Mouse (Mus musculus): ENCODE data around the gene Galntl5.
"Not testable (repeated sequence)": the region's sequence is repeated elsewhere in the genome, so short reads cannot be mapped to it uniquely, and the experiment has no call there.

Gene Galntl5

GRCm38 (mm10) chr5:25181004-25181531 lies at the start of gene Galntl5:
Gene Galntl5 (plus strand): TSS chr5:25181460.
- no peak for DNase-seq (ENCODE audit: low read depth, low spot score)

GRCm38 (mm10) chr5:25146705-25147104 lies 34.6 kb upstream of the Galntl5 start:
- no peak for DNase-seq (ENCODE audit: low read depth, low spot score)

- no peak for DNase-seq (ENCODE audit: low read depth, low spot score)
Observed at GRCm38 (mm10) chr5:25149331-25149965, 31.8 kb upstream of the Galntl5 start.

- no peak for DNase-seq (ENCODE audit: low read depth, low spot score)
Observed at GRCm38 (mm10) chr5:25153491-25153890, 27.8 kb upstream of the Galntl5 start.

DNA sequence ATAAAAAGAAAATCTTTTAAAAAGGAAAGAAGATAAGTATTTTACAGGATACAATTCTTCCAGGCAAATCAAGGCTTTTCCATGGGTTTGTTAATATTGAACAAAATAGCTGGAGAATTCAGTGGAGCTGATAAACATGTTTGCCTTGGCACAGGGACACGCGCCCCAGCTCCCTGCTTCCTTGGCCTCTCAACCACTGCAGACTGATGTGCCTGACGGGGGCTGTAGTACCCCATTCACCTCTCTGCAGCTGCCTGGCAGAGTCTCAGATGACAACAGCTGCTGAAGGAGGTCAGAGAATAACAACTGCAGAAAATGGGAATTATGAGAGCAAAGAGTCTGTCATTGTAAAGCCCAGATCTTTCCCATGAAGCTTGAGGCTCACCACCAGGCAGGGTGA lies 27.3 kb upstream of the Galntl5 start:
- DNase-seq (ENCODE audit: low read depth, low spot score), result no peak

- no peak for DNase-seq (ENCODE audit: low read depth, low spot score)
Observed at GRCm38 (mm10) chr5:25154823-25155222, 26.4 kb upstream of the Galntl5 start.

DNA sequence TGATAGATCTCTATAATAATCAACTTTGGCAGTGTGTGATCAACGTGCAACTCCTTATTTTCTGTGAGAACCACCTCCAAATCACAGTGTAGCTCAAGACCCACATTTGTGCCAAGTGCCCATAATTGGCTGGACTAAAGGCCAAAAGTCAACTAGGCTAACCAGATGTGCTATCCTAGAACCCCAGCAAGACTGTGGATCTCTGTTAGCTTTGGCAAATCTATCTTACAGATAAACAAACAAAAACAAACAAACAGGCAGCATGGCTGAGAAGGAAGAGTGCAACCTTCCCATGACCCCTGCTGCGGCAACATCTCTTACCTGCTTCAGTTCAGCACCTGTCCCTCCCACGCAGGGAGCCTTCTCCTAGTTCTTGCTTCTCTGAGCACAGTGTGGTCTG lies 25.9 kb upstream of the Galntl5 start:
- DNase-seq (ENCODE audit: low read depth, low spot score), result no peak

- DNase-seq (ENCODE audit: low read depth, low spot score), result no peak
Observed at GRCm38 (mm10) chr5:25157136-25157535, 24.1 kb upstream of the Galntl5 start.

DNA sequence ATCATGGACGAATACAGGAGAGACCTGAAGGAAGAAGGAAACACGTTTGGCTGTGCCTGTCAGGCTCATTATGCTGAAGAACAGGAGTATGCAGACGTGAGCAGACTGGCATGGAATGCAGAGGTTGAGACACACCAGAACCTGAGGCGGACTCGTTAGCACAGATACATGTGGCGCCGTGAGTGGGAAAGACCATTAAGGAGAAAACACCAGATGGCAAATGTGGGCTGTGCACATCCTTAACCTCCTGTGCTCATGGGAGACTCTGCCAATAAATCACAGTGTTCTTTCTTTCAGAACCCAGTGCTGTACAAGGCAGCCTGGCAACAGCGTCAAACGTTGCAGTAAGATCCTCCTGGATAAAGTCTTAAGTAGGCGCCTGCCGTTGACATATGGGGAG lies 20.7 kb upstream of the Galntl5 start:
- DNase-seq (ENCODE audit: low read depth, low spot score), result no peak

- no peak for DNase-seq (ENCODE audit: low read depth, low spot score)
Observed at GRCm38 (mm10) chr5:25162981-25163380, 18.3 kb upstream of the Galntl5 start.

- DNase-seq (ENCODE audit: low read depth, low spot score), result no peak
Observed at GRCm38 (mm10) chr5:25163938-25164337, 17.3 kb upstream of the Galntl5 start.

- no peak for DNase-seq (ENCODE audit: low read depth, low spot score)
Observed at GRCm38 (mm10) chr5:25164341-25164740, 16.9 kb upstream of the Galntl5 start.

DNA sequence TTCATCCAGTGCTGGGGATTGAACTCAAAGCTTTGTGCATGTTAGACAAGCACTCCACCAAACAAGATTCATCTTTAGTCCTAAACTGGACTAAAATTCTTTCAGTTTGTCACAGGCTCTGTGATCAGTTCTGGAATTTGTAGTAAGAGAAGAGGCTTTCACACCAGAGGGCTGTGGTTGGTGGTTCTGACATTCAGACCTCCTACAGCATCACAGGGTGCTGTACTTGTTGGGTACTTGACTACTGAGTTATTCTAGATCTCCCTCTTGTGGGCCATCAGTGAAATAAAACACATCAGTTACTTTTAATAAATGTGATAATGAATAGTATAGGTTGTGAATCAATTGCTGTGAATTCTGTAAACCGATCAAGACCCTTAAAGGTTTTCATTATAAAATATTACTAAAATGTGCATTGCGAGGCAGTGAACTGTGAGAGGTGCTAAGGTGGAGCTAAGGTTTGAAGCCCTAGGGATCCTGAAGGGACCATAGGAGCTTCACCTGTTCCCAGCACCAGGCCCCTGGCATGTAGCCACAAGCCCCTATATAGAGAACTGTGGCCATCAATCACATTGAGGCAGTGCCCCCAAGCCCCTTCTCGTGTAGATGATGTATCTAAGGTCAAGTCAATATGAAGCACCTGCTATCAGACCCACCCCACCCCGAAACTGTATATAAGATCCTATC lies 16.0 kb upstream of the Galntl5 start:
- no peak for DNase-seq (ENCODE audit: low read depth, low spot score)

GRCm38 (mm10) chr5:25165789-25166135 lies 15.5 kb upstream of the Galntl5 start:
- no peak for DNase-seq (ENCODE audit: low read depth, low spot score)

DNA sequence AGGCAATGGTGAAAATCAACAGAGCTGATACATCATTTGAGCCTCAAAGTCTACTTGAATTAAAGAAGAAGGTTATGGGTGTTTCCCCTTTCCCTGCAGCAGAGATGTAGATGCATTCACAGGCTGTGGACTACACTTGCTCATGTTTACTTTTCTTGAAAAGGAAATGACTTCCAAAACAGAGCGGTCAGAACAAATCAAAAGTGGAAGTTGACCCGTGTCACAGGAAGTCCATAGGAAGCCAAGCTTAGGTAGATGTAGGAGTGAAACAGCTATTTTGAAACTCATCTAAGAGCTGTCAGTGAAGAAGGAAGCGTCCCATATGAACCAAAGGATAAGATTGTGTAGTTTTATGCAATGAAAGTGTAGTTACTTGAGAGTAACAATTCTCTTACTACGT lies 14.6 kb upstream of the Galntl5 start:
- DNase-seq (ENCODE audit: low read depth, low spot score), result no peak

GRCm38 (mm10) chr5:25177937-25178336 lies 3.3 kb upstream of the Galntl5 start:
- DNase-seq (ENCODE audit: low read depth, low spot score), result not testable (repeated sequence)

DNA sequence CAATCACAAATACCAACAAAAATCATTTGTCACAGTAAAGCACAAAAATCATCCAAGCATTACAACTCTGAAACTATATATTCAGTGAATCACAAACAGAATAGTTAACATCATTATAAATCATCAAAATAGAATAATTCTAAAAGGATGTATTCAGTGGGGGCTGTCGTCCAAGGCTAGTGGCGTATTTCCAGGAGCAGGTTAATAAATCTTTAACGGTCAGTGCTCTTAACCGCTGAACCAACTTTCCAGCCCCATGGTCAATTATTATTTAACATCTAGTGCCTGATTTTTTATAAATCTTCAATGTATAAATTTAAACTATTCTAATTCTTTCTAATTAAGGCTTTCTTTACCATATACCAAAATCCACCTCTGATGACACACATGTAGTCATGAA lies 2.7 kb upstream of the Galntl5 start:
- not testable (repeated sequence) for DNase-seq (ENCODE audit: low read depth, low spot score)

DNA sequence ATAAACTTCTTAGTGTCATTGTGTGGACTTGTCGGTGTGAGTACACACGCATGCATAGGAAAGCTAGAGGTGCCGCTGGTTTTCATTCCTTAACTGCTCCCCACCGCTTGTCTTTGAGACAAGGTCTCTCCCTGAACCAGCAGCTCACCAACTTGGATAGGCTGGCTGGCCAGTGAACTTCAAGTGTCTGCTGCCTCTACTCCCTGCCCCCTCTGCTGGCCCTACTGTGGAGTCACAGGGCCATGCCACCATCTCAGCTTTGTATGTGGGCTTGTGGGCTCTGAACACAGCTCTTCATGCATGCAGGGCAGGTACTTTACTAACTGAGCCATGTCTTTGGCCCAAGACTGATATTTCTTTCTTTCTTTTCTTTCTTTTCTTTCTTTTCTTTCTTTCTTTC lies 2.0 kb upstream of the Galntl5 start:
- DNase-seq (ENCODE audit: low read depth, low spot score), result no peak

GRCm38 (mm10) chr5:25179936-25180488 lies 1.2 kb upstream of the Galntl5 start:
- DNase-seq (ENCODE audit: low read depth, low spot score), result no peak

DNA sequence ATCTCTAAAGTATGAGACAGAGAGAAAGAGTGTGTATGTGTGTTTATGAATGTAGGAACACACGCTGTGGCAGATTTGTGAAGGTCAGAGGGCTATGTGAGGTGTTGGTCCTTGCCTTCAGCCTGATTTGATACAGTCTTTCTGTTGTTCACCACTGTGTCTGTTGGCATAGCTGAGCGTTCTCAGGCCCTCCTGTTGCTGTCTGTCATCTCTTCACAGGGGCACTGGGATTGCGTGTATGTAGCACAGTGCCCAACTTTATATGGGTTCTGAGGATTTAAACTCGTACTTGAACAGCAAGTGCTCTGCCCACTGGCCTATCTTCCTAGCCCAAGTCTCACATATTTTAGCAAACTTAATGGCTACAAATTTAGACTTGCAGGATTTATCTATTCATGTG lies 2.3 kb downstream of the Galntl5 start:
- DNase-seq (ENCODE audit: low read depth, low spot score), result no peak

- no peak for DNase-seq (ENCODE audit: low read depth, low spot score)
Observed at GRCm38 (mm10) chr5:25184594-25184993, 3.3 kb downstream of the Galntl5 start.

- DNase-seq (ENCODE audit: low read depth, low spot score), result no peak
Observed at GRCm38 (mm10) chr5:25187727-25188126, 6.5 kb downstream of the Galntl5 start.

GRCm38 (mm10) chr5:25188802-25189201 lies 7.5 kb downstream of the Galntl5 start:
- DNase-seq (ENCODE audit: low read depth, low spot score), result no peak
